Mouse (Mus musculus) right cerebral cortex, postnatal 4 days (tissue): ENCODE data around the gene Zfp667.
"Not testable (repeated sequence)": the region's sequence is repeated elsewhere in the genome, so short reads cannot be mapped to it uniquely, and the experiment has no call there.

Experiments used
- DNase-seq: peaks from one replicate; pipeline ENCODE4 v3.0.0-alpha.2; 2022

Gene Zfp667

GRCm38 (mm10) chr7:6285842-6286705, at the start of gene Zfp667:
TSS of gene Zfp667 (plus strand) at chr7:6286579.
- peak; percentile 99 for DNase-seq

- DNase-seq = no peak
These were observed 46.6 kb upstream of the Zfp667 start for GRCm38 (mm10) chr7:6239787-6240186.

GRCm38 (mm10) chr7:6240841-6241425, 45.4 kb upstream of the Zfp667 start:
- DNase-seq = peak; percentile 27

- no peak for DNase-seq
These were observed 41.8 kb upstream of the Zfp667 start for GRCm38 (mm10) chr7:6244361-6245292.

- DNase-seq = no peak
These were observed 34.0 kb upstream of the Zfp667 start, which contains the start of gene Epp13 for GRCm38 (mm10) chr7:6252410-6252809. TSS of gene Epp13 (plus strand) at chr7:6252710.

GRCm38 (mm10) chr7:6254451-6254850, 31.9 kb upstream of the Zfp667 start:
- DNase-seq = no peak

GRCm38 (mm10) chr7:6257386-6257785, 29.0 kb upstream of the Zfp667 start:
- no peak for DNase-seq

- DNase-seq = no peak
These were observed 27.9 kb upstream of the Zfp667 start for GRCm38 (mm10) chr7:6258232-6259220.

GRCm38 (mm10) chr7:6260004-6260403, 26.4 kb upstream of the Zfp667 start:
- DNase-seq = not testable (repeated sequence)

- no peak for DNase-seq
These were observed 24.3 kb upstream of the Zfp667 start for GRCm38 (mm10) chr7:6262120-6262519.

GRCm38 (mm10) chr7:6262984-6263383, 23.4 kb upstream of the Zfp667 start:
- no peak for DNase-seq

GRCm38 (mm10) chr7:6265695-6266094, 20.7 kb upstream of the Zfp667 start:
- DNase-seq = peak; percentile 37

GRCm38 (mm10) chr7:6277906-6278305, 8.5 kb upstream of the Zfp667 start:
- no peak for DNase-seq

- DNase-seq = peak; percentile 88
These were observed 3.6 kb upstream of the Zfp667 start for GRCm38 (mm10) chr7:6282749-6283148.

GRCm38 (mm10) chr7:6283451-6284075, 2.8 kb upstream of the Zfp667 start:
- DNase-seq = peak; percentile 76

- no peak for DNase-seq
These were observed 1.9 kb upstream of the Zfp667 start for GRCm38 (mm10) chr7:6284442-6285012.

GRCm38 (mm10) chr7:6285366-6285765, 1.0 kb upstream of the Zfp667 start:
- no peak for DNase-seq

GRCm38 (mm10) chr7:6286921-6287531, 647 bp downstream of the Zfp667 start:
- peak; percentile 27 for DNase-seq

- not testable (repeated sequence) for DNase-seq
These were observed 4.7 kb downstream of the Zfp667 start for GRCm38 (mm10) chr7:6291121-6291520.

GRCm38 (mm10) chr7:6300796-6301195, 14.4 kb downstream of the Zfp667 start:
- DNase-seq = not testable (repeated sequence)
